Mouse (Mus musculus): ENCODE results near the gene Rbm15b. TPM values are rescaled to one million over a fixed set of nuclear protein-coding genes. Genes with fewer than 3 reads are reported as not detected.

Rbm15b gene
- polyA plus RNA-seq, 1 experiment from 2014 or later, result 12.3 TPM

DNA sequence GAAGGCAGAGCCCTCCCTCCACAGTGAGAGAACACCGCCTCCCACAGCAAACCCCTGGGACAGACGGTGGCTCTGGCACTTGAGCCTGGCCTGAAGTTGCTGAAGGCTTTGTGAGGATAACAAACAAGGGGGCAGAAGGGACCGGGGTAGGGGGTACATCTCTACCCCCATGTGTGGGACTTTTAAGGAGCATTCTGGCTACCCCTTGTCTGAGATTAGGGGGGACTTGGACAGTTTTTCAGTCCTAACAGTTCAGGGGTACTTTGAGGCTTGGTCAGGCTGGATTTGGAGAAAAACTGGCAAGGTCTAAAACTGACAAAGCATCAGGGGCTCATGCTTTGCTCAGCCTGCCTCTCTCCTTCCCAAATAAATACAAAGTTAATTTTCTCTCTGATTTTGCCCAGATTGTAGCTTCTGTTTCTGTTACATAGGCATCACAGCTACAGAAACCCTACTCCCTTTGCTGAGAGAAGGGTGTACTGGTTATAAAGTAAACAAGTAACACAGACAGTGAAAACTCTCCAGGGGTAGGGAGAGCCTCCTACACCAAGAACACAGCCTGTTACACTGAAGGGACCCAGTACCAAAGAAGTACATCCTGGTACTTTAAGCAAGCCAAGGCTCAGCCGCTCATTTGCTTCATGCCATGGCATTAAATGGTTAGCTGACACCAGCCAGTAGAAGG, 6.0 kb downstream of the Rbm15b start:
- H3K36me3 ChIP-seq (replicated peaks), result peaks cover 97% of the 10 kb centered on the region
- no peaks in the 10 kb centered on the region for H3K9me3 ChIP-seq
- H3K27ac ChIP-seq, result no peak overlapping the region
- WGBS, result 72% methylated on average over 4 of the region's 4 CpGs
- H3K4me1 ChIP-seq, result peaks cover 52% of the 10 kb centered on the region
- no peak for DNase-seq (ENCODE audit: extremely low spot score, low spot score)
- no peaks in the 10 kb centered on the region for H3K27me3 ChIP-seq (ENCODE audit: poor library complexity, severe bottlenecking)
- no peak overlapping the region for H3K4me3 ChIP-seq

GRCm38 (mm10) chr9:106879471-106879870, 7.8 kb downstream of the Rbm15b start:
- Histone ChIP-seq H3K27ac (no peak overlapping the region), H3K9me3 (no peaks in the 10 kb centered on the region), H3K27me3 (ENCODE audit: poor library complexity, severe bottlenecking) (no peaks in the 10 kb centered on the region), H3K36me3 (replicated peaks) (peaks cover 98% of the 10 kb centered on the region), H3K4me3 (no peak overlapping the region), H3K4me1 (peaks cover 36% of the 10 kb centered on the region)
- WGBS, result 65% methylated on average over 4 of the region's 4 CpGs
- no peak for DNase-seq (ENCODE audit: extremely low spot score, low spot score)

DNA sequence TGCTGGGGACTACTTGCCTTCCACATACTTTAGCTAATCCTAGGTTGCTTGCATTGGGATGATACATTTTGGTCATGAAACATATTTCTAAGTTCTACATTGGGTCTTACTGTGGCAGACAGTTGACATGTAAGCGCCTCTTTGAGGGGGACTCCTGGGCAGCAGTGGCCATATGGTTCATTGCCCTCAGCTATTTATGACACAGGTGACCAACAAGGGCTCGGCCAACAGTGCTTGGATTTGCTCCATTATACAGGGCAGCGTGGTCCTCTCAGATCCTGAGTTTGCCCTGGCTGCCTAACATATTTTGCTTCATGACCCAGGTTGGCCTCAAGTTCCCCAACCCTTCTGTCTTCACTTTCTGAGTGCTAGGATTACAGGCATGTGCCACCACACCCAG, 10.6 kb downstream of the Rbm15b start:
- WGBS, result 90% methylated on average over 3 of the region's 3 CpGs
- H3K9me3 ChIP-seq, result no peaks in the 10 kb centered on the region
- no peak overlapping the region for H3K4me3 ChIP-seq
- H3K36me3 ChIP-seq (replicated peaks), result peaks cover 94% of the 10 kb centered on the region
- no peak overlapping the region for H3K27ac ChIP-seq
- peaks cover 8% of the 10 kb centered on the region for H3K4me1 ChIP-seq
- no peak for DNase-seq (ENCODE audit: extremely low spot score, low spot score)
- no peaks in the 10 kb centered on the region for H3K27me3 ChIP-seq (ENCODE audit: poor library complexity, severe bottlenecking)

DNA sequence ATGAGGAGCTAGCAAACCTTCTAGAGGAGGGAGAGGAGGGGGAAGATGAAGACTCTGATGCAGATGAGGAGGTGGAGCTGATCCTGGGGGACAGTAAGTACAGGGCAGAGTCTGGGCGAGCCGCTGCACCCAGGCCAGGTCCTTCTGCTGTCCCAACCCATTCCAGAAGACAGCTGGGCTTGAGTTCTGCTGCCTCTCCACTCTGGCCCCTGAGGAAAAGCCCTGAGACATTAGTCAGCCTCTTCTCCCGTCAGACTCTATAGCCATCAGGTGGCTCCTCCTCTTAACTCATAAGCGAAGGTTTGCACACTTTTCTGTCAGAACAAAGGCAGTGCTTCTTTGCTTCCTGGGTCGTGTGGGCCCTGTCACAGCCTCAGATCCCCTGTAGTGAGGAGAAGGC, 13.0 kb downstream of the Rbm15b start:
- 91% methylated on average over 5 of the region's 5 CpGs for WGBS
- DNase-seq (ENCODE audit: extremely low spot score, low spot score), result no peak
- no peaks in the 10 kb centered on the region for H3K27me3 ChIP-seq (ENCODE audit: poor library complexity, severe bottlenecking)
- peaks cover 91% of the 10 kb centered on the region for H3K36me3 ChIP-seq (replicated peaks)
- H3K9me3 ChIP-seq, result no peaks in the 10 kb centered on the region
- no peak overlapping the region for H3K4me3 ChIP-seq
- no peaks in the 10 kb centered on the region for H3K4me1 ChIP-seq
- H3K27ac ChIP-seq, result no peak overlapping the region

- WGBS, result 95% methylated on average over 11 of the region's 11 CpGs
- peaks cover 100% of the 10 kb centered on the region for H3K36me3 ChIP-seq (replicated peaks)
- no peak overlapping the region for H3K4me3 ChIP-seq
- H3K9me3 ChIP-seq, result no peaks in the 10 kb centered on the region
- no peak for DNase-seq (ENCODE audit: extremely low spot score, low spot score)
- no peaks in the 10 kb centered on the region for H3K27me3 ChIP-seq (ENCODE audit: poor library complexity, severe bottlenecking)
- H3K4me1 ChIP-seq, result no peaks in the 10 kb centered on the region
- no peak overlapping the region for H3K27ac ChIP-seq
Measured at GRCm38 (mm10) chr9:106858036-106858435, 29.2 kb downstream of the Rbm15b start.

- no peak overlapping the region for H3K27ac ChIP-seq
- no peaks in the 10 kb centered on the region for H3K27me3 ChIP-seq (ENCODE audit: poor library complexity, severe bottlenecking)
- no peak overlapping the region for H3K4me3 ChIP-seq
- peaks cover 99% of the 10 kb centered on the region for H3K36me3 ChIP-seq (replicated peaks)
- DNase-seq (ENCODE audit: extremely low spot score, low spot score), result no peak
- WGBS, result 91% methylated on average over 3 of the region's 3 CpGs
- no peaks in the 10 kb centered on the region for H3K9me3 ChIP-seq
- no peaks in the 10 kb centered on the region for H3K4me1 ChIP-seq
Measured at GRCm38 (mm10) chr9:106856664-106857063, 30.6 kb downstream of the Rbm15b start.

DNA sequence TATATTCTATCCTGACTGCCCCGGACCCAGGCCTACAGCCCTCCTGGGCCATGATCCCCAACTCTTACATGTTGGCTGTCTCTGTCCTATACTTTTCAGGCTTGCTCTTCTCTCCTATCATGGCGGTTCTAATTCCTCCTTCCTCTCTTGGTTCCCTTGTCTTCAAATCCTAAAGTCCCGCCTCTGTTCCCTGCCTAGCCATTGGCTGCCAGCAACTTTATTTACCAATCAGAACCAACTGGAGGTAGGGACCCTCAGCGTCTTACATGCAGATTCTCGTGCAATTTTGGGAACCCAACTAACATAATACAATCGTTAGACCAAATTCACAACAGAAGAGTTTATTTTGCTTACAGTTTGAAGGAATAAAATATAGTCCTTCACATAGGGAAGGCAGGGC, 44.4 kb downstream of the Rbm15b start:
- DNase-seq (ENCODE audit: extremely low spot score, low spot score), result no peak
- H3K36me3 ChIP-seq (replicated peaks), result peaks cover 96% of the 10 kb centered on the region
- H3K27ac ChIP-seq, result no peak overlapping the region
- no peaks in the 10 kb centered on the region for H3K27me3 ChIP-seq (ENCODE audit: poor library complexity, severe bottlenecking)
- H3K4me3 ChIP-seq, result no peak overlapping the region
- no peaks in the 10 kb centered on the region for H3K4me1 ChIP-seq
- 96% methylated on average over 6 of the region's 6 CpGs for WGBS
- no peaks in the 10 kb centered on the region for H3K9me3 ChIP-seq

DNA sequence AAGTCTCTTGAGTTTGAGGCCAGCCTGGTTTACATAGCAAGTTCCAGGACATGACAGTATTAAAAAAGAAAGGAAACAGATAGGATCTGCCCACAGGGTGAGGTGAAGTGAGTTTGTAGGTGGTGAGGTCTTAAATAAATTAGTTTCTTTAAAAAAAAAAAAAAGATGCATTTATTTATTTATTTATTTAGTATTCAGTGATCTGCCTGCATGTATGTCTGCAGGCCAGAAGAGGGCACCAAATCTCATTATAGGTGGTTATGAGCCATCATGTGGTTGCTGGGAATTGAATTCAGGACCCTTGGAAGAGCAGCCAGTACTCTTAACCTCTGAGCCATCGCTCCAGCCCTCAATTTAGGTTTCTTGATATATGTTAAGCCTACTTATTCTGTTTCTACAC, 46.7 kb downstream of the Rbm15b start:
- H3K9me3 ChIP-seq, result no peaks in the 10 kb centered on the region
- no peak for DNase-seq (ENCODE audit: extremely low spot score, low spot score)
- H3K27ac ChIP-seq, result no peak overlapping the region
- H3K4me3 ChIP-seq, result no peak overlapping the region
- H3K4me1 ChIP-seq, result no peaks in the 10 kb centered on the region
- H3K36me3 ChIP-seq (replicated peaks), result peaks cover 100% of the 10 kb centered on the region
- no peaks in the 10 kb centered on the region for H3K27me3 ChIP-seq (ENCODE audit: poor library complexity, severe bottlenecking)
- WGBS, result 93% methylated on average over 1 of the region's 1 CpGs

Other genes starting within 250 kb of the Rbm15b start
- gene Grm2, start 231.3 kb downstream of the Rbm15b start, polyA plus RNA-seq (2016; fragmentation: Nextera tagmentation; extraction: Ambion mirVana), result 1.1 and 1.3 TPM in 2 replicates
- gene Tex264, start 201.5 kb downstream of the Rbm15b start, polyA plus RNA-seq (2016; fragmentation: Nextera tagmentation; extraction: Ambion mirVana), result 25.6 and 26.5 TPM in 2 replicates
- gene Rad54l2, start 98.2 kb downstream of the Rbm15b start, polyA plus RNA-seq (2016; fragmentation: Nextera tagmentation; extraction: Ambion mirVana), result 9.2 and 9.8 TPM in 2 replicates
- 33.4 and 37.1 TPM in 2 replicates for gene Dcaf1, start 65.6 kb downstream of the Rbm15b start, polyA plus RNA-seq (2016; fragmentation: Nextera tagmentation; extraction: Ambion mirVana)
- gene Manf, start 4.6 kb upstream of the Rbm15b start, polyA plus RNA-seq (2016; fragmentation: Nextera tagmentation; extraction: Ambion mirVana), result 249 and 277 TPM in 2 replicates